Mouse (Mus musculus) heart, adult 10 weeks (tissue): ENCODE data around the gene 1700040F15Rik. TPM values are rescaled to one million over a fixed set of nuclear protein-coding genes. Genes with fewer than 3 reads are reported as not detected.

Experiments
- polyA plus RNA-seq: library from polyadenylated mRNA; stranded (reverse); fragments of 350-450 nt; fragmentation: Illumina TruSeq; extraction: RNeasy Lipid Tissue Mini Kit (QIAGEN cat#74804); gene quantifications from one replicate; pipeline ENCODE4 v1.2.3, GENCODE M21; 2014; ENCODE audit warnings: low read depth, low replicate concordance

The 1700040F15Rik gene
- not detected for polyA plus RNA-seq

DNA sequence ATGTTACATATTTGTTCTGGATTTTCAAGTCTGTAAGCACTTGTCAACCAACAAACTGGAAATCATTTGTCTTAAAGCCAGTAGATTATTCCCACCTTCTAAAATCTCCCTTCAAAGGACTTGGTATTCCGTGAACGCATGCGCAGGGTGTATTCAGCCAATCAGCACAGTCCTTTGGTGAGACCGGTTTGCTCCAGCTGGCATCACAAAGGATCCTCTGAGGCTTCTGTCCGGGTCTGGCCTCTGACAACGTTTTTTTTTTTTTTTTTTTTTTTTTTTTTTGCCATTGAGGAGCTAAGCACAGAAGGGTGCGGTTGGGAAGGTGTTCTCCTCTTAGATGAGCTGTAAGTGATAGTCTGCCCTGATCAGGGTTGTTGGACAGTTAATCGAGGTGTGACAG lies at the start of gene 1700040F15Rik:
1700040F15Rik (plus strand) TSS at position 301 of the 400 bp plus-strand sequence.

